Mouse (Mus musculus) heart, postnatal 0 days (tissue): ENCODE measurements around the gene Gm10762. TPM values are rescaled to one million over a fixed set of nuclear protein-coding genes. Genes with fewer than 3 reads are reported as not detected.

Experiments
- ATAC-seq: fragments of 200-750 bp; cut with Nextera tagmentation; 2 replicates; pipeline ENCODE4 v1.8.0; 2017; ENCODE audit warnings: low read depth, moderate number of reproducible peaks, moderate library complexity; ENCODE audit not compliant: insufficient read depth
- DNase-seq: peaks from one replicate; pipeline ENCODE4 v3.0.0-alpha.2; 2016; ENCODE audit warnings: low spot score
- H3K27ac ChIP-seq: fragments of 300-500 bp; sonication (generic); 2 replicates; pipeline ENCODE4 v1.5.1; 2014; ENCODE audit warnings: low read depth, mild to moderate bottlenecking
- H3K27me3 ChIP-seq: fragments of 300-500 bp; sonication (generic); 2 replicates; pipeline ENCODE4 v1.6.1; 2014; ENCODE audit warnings: low read length, mixed read lengths; ENCODE audit not compliant: control insufficient read depth, insufficient read depth
- H3K36me3 ChIP-seq: fragments of 300-500 bp; sonication (generic); replicated peaks from 2 replicates; pipeline ENCODE4 v1.6.1; 2014; ENCODE audit warnings: low read length, mixed read lengths; ENCODE audit not compliant: control insufficient read depth, insufficient read depth
- H3K4me1 ChIP-seq: fragments of 300-500 bp; sonication (generic); 2 replicates; pipeline ENCODE4 v1.6.1; 2014; ENCODE audit warnings: antibody characterized with exemption; ENCODE audit not compliant: control insufficient read depth, insufficient read depth
- H3K4me2 ChIP-seq: fragments of 300-500 bp; sonication (generic); 2 replicates; pipeline ENCODE4 v1.6.1; 2014; ENCODE audit warnings: low read depth, mild to moderate bottlenecking, low read length, moderate library complexity
- H3K4me3 ChIP-seq: fragments of 300-500 bp; sonication (generic); 2 replicates; pipeline ENCODE4 v1.5.1; 2014; ENCODE audit warnings: low read depth, low read length
- H3K9ac ChIP-seq: fragments of 300-500 bp; sonication (generic); replicated peaks from 2 replicates; pipeline ENCODE4 v1.6.1; 2014; ENCODE audit warnings: low read depth, low read length, mixed read lengths
- H3K9me3 ChIP-seq: fragments of 300-500 bp; sonication (generic); replicated peaks from 2 replicates; pipeline ENCODE4 v1.6.1; 2016; ENCODE audit warnings: low read length; ENCODE audit not compliant: control insufficient read depth
- CTCF ChIP-seq: IDR thresholded peaks from 2 replicates; pipeline ENCODE4 v1.5.1; 2016; ENCODE audit warnings: antibody characterized with exemption, control low read depth, low read depth
- EP300 ChIP-seq: IDR thresholded peaks from 2 replicates; pipeline ENCODE4 v1.6.1; 2016; ENCODE audit warnings: antibody characterized with exemption, low read depth
- WGBS: fragments of 180-500 bp; shearing (Covaris S2); extraction: QIAGEN DNeasy Blood & Tissue Kit; methylation state at CpG from one replicate; pipeline ENCODE4 v1.1.7; 2014; 5-methylcytosine and 5-hydroxymethylcytosine counted together
- polyA plus RNA-seq: library from polyadenylated mRNA; unstranded; fragments of >200 nt; fragmentation: Nextera tagmentation; extraction: Ambion mirVana; gene quantifications from 2 replicates; pipeline ENCODE4 v1.2.1, GENCODE M21; 2015
- total RNA-seq: library from RNA; depleted of rRNA; stranded (reverse); fragments of >200 nt; gene quantifications from 2 replicates; pipeline ENCODE4 v1.2.3, GENCODE M21; 2014; ENCODE audit warnings: low replicate concordance

The Gm10762 gene
- total and polyA plus RNA-seq, 2 experiments from 2014 or later = 19.0 to 31.0 TPM

- Histone ChIP-seq H3K27me3 (no peaks in the 10 kb centered on the region), H3K9ac (no peak overlapping the region), H3K36me3 (no peaks in the 10 kb centered on the region), H3K4me3 (no peak overlapping the region), H3K4me2 (no peak overlapping the region), H3K4me1 (0 out of 2 replicates have a peak, but pooled peaks cover 6% of the 10 kb centered on the region), H3K9me3 (no peaks in the 10 kb centered on the region), H3K27ac (no peak overlapping the region)
- TF ChIP-seq EP300 = no peak
- TF ChIP-seq CTCF = no peak
- no peak for ATAC-seq
- no peak for DNase-seq
- WGBS = 75% methylated on average over 4 of the region's 4 CpGs
These were observed 8.0 kb upstream of the Gm10762 start for GRCm38 (mm10) chr2:128975572-128975971.

GRCm38 (mm10) chr2:128972301-128972700 is 4.8 kb upstream of the Gm10762 start:
- Histone ChIP-seq H3K27me3 (no peaks in the 10 kb centered on the region), H3K27ac (no peak overlapping the region), H3K4me1 (0 out of 2 replicates have a peak, but pooled peaks cover 6% of the 10 kb centered on the region), H3K36me3 (no peaks in the 10 kb centered on the region), H3K9ac (no peak overlapping the region), H3K9me3 (no peaks in the 10 kb centered on the region), H3K4me3 (no peak overlapping the region), H3K4me2 (no peak overlapping the region)
- TF ChIP-seq EP300 = no peak
- TF ChIP-seq CTCF = no peak
- no peak for ATAC-seq
- DNase-seq = no peak

- TF ChIP-seq CTCF (no peak), EP300 (no peak)
- Histone ChIP-seq H3K9me3 (no peaks in the 10 kb centered on the region), H3K27me3 (no peaks in the 10 kb centered on the region), H3K36me3 (no peaks in the 10 kb centered on the region), H3K27ac (peak overlapping the region; percentile 100), H3K4me3 (peak overlapping the region; percentile 82), H3K4me2 (peak overlapping the region; percentile 61), H3K9ac (no peak overlapping the region), H3K4me1 (peaks cover 8% of the 10 kb centered on the region; the same call in 1 of the 2 replicates)
- ATAC-seq (no peak), DNase-seq (no peak)
These were observed 1.1 kb upstream of the Gm10762 start for GRCm38 (mm10) chr2:128968475-128969083.

GRCm38 (mm10) chr2:128966641-128967580 is 614 bp downstream of the Gm10762 start, which contains the start of gene Zc3h6:
Gene Zc3h6, plus strand, starts transcription at chr2:128967402.
- Histone ChIP-seq H3K9me3 (no peaks in the 10 kb centered on the region), H3K4me3 (peak within 1 kb of the TSS; percentile 82), H3K9ac (peak within 1 kb of the TSS; percentile 96), H3K27me3 (no peaks in the 10 kb centered on the region), H3K4me2 (peak within 1 kb of the TSS; percentile 61), H3K27ac (peak within 1 kb of the TSS; percentile 100), H3K4me1 (peaks cover 3% of the 10 kb centered on the region; the same call in 1 of the 2 replicates), H3K36me3 (no peaks in the 10 kb centered on the region)
- TF ChIP-seq CTCF (no peak), EP300 (peak; percentile 75)
- under 1% methylated on average over 65 of the region's 65 CpGs for WGBS
- ATAC-seq (peak; percentile 97), DNase-seq (peak; percentile 96)

- TF ChIP-seq EP300 (no peak), CTCF (no peak)
- 28% methylated on average over 6 of the region's 6 CpGs for WGBS
- Histone ChIP-seq H3K4me2 (peak overlapping the region; percentile 61), H3K27ac (peak overlapping the region; percentile 100), H3K36me3 (no peaks in the 10 kb centered on the region), H3K4me3 (peak overlapping the region; percentile 82), H3K4me1 (peaks cover 3% of the 10 kb centered on the region; the same call in 1 of the 2 replicates), H3K9ac (peak overlapping the region; percentile 96; the same call in 1 of the 2 replicates), H3K9me3 (no peaks in the 10 kb centered on the region), H3K27me3 (no peaks in the 10 kb centered on the region)
- no peak for ATAC-seq
- peak; percentile 23 for DNase-seq
These were observed 1.3 kb downstream of the Gm10762 start for GRCm38 (mm10) chr2:128966236-128966635.
